13 mouse cellular contexts compared by ENCODE assay signal in the genomic region with DNA sequence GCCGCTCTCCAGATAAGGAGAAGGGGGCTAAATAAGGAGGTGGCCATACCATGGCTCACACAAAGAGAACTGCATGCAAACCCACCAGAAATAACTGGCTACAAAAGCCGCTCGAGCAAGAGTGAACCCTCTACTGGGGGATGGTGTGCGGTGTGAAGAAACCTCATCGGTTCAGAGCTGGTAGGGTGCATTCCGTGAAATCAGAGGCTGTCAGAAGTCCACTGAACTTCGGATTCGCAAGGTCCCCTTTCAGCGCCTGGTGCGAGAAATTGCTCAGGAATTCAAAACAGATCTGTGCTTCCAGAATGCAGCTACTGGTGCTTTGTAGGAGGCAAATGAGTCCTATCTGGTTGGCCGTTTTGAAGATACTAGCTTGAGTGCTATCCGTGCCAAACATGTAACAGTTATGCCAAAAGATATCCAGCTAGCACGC. TPM values are rescaled to one million over a fixed set of nuclear protein-coding genes. Genes with fewer than 3 reads are reported as not detected.
DNase-seq lines count a peak whose midpoint lies in the region; ATAC-seq and TF ChIP-seq lines count a peak whose summit lies in the region.
"Had no signal": no experiment of that assay in that cellular context is flagged by ENCODE, and none has a peak within 500 bp of the region (broad histone marks: within the 10 kb centered on the region; RNA-seq: fewer than 3 reads in every experiment).

No protein-coding gene starts in this region.

- ATAC-seq in Patski, result no peak
- ATAC-seq in heart, embryonic 13.5 days (ENCODE audit: extremely low read depth, insufficient number of reproducible peaks, low FRiP score, low TSS enrichment), result no peak
- no peak for ATAC-seq in megakaryocyte-erythroid progenitor cell, adult 5-6 weeks (replicated peaks; ENCODE audit: low FRiP score, low TSS enrichment, poor library complexity, severe bottlenecking)

- POLR2A ChIA-PET in Patski (lab: Charles Lee), result no interaction called here

- in situ Hi-C loops in Patski (cut with MboI; ENCODE audit: low pct_unique_long_range_greater_than_20kb), result no loop called here

- H3K4me2 ChIP-seq in heart, embryonic 13.5 days, result peak overlapping the region; percentile 63
- H3K4me2 ChIP-seq: hindbrain, embryonic 15.5 days had no signal

- CTCF ChIA-PET in Patski (lab: Charles Lee), result interaction anchor here (0.9 to 2.0 kb wide), 3 partner anchors 9 to 13 kb away, joined by 3 to 8 read pairs (median 3); no protein-coding TSS in a partner anchor

- H3K36me3 ChIP-seq in heart, embryonic 13.5 days, result no peaks in the 10 kb centered on the region
- H3K36me3 ChIP-seq: hindbrain, embryonic 15.5 days had no signal

- TF ChIP-seq CTCF in Patski (IDR thresholded peaks at IDR 0.05), result peak; percentile 42

- peaks cover 15% of the 10 kb centered on the region for H3K4me1 ChIP-seq in heart, embryonic 13.5 days
- H3K4me1 ChIP-seq: hindbrain, embryonic 15.5 days had no signal

- peak overlapping the region; percentile 26 for H3K4me3 ChIP-seq in heart, embryonic 13.5 days
- H3K4me3 ChIP-seq: hindbrain, embryonic 15.5 days had no signal

- DNase-seq in cerebellum, adult 18-20 months, result peak; percentile 50 to 57
- no peak for DNase-seq in cerebellum, adult 11 months
- peak; percentile 27 to 44 for DNase-seq in left cerebral cortex, postnatal 14 days (ENCODE audit: low spot score in 2 of 2)
- DNase-seq in left cerebral cortex, adult 8-10 months (ENCODE audit: low spot score in 2 of 2), result no peak
- DNase-seq in Patski (ENCODE audit: low read depth, low spot score), result no peak
- DNase-seq in spleen, postnatal 4 days (ENCODE audit: low spot score in 2 of 2), result no peak

- peak overlapping the region; percentile 34; the same call in 1 of the 2 replicates for H3K9ac ChIP-seq in heart, embryonic 13.5 days
- H3K9ac ChIP-seq: hindbrain, embryonic 15.5 days had no signal

- peak overlapping the region; percentile 58; the same call in 1 of the 2 replicates for H3K27ac ChIP-seq in heart, embryonic 13.5 days (replicated peaks)
- H3K27ac ChIP-seq: hindbrain, embryonic 15.5 days had no signal

- intact Hi-C loops in left cerebral cortex, postnatal 14 days (cut with DNase I), result no loop called here

- 24% methylated on average over 13 of the region's 13 CpGs for WGBS in heart, embryonic 13.5 days

- H3K9me3 ChIP-seq in heart, embryonic 13.5 days, result no peaks in the 10 kb centered on the region
- H3K9me3 ChIP-seq: hindbrain, embryonic 15.5 days had no signal

- H3K27me3 ChIP-seq in Patski, result no peaks in the 10 kb centered on the region
- H3K27me3 ChIP-seq in heart, embryonic 13.5 days (replicated peaks), result 0 out of 2 replicates have a peak, but pooled peaks cover 2% of the 10 kb centered on the region
- H3K27me3 ChIP-seq: hindbrain, embryonic 15.5 days had no signal

RNA-seq across cellular contexts. Expression of gene 4921517D22Rik, which starts 5.6 kb away (rescaled TPM):
- not detected for total RNA-seq in left cerebral cortex, postnatal 14 days (2021)
- not detected for total RNA-seq in left cerebral cortex, adult 8-10 months (2022)
- not detected for polyA plus RNA-seq in Patski (2021)
- polyA plus RNA-seq in heart, embryonic 13.5 days (2015; fragmentation: Nextera tagmentation; extraction: Ambion mirVana), result not detected in 2 replicates
- total RNA-seq in megakaryocyte-erythroid progenitor cell, adult 5-6 weeks (2014; fragmentation: Nextera tagmentation), result not detected in 2 replicates
- not detected in 2 replicates for total RNA-seq in megakaryocyte-erythroid progenitor cell, adult 5-6 weeks (2017)
- total RNA-seq: layer of hippocampus, postnatal 10 days had no signal
- polyA plus RNA-seq: embryonic facial prominence, embryonic 11.5 days; hindbrain, embryonic 15.5 days; liver, embryonic 16.5 days; stomach, embryonic 14.5 days had no signal

RNA-seq across cellular contexts. Expression of gene Golm1, which starts 12.7 kb away (rescaled TPM):
- 10 to 100 TPM; 15.5 to 15.6 TPM for total RNA-seq in left cerebral cortex, postnatal 14 days (2021)
- total RNA-seq in left cerebral cortex, adult 8-10 months (2022), result 10 to 100 TPM; 15.1 to 32.6 (median 20.4) TPM
- polyA plus RNA-seq in Patski (2021), result 290 TPM
- 44.8 and 51.3 TPM in 2 replicates for polyA plus RNA-seq in heart, embryonic 13.5 days (2015; fragmentation: Nextera tagmentation; extraction: Ambion mirVana)
- total RNA-seq in megakaryocyte-erythroid progenitor cell, adult 5-6 weeks (2014; fragmentation: Nextera tagmentation), result 69.6 and 76.7 TPM in 2 replicates
- 101 and 137 TPM in 2 replicates for total RNA-seq in megakaryocyte-erythroid progenitor cell, adult 5-6 weeks (2017)

RNA-seq across cellular contexts. Expression of gene Spata31d1a, which starts 21.8 kb away (rescaled TPM):
- total RNA-seq in left cerebral cortex, postnatal 14 days (2021), result under 1 TPM; 0.13 to 0.18 TPM
- under 1 TPM; 0.11 to 0.23 (median 0.14) TPM for total RNA-seq in left cerebral cortex, adult 8-10 months (2022)
- polyA plus RNA-seq in Patski (2021), result 0.01 TPM
- polyA plus RNA-seq in heart, embryonic 13.5 days (2015; fragmentation: Nextera tagmentation; extraction: Ambion mirVana), result not detected in 2 replicates
- total RNA-seq in megakaryocyte-erythroid progenitor cell, adult 5-6 weeks (2014; fragmentation: Nextera tagmentation), result 0.28 TPM in 1 of 2 replicates, not detected in the other
- total RNA-seq in megakaryocyte-erythroid progenitor cell, adult 5-6 weeks (2017), result not detected in 2 replicates
- polyA plus RNA-seq: embryonic facial prominence, embryonic 11.5 days; hindbrain, embryonic 15.5 days had no signal

RNA-seq across cellular contexts. Expression of gene Spata31d1b, which starts 23.7 kb away (rescaled TPM):
- not detected for total RNA-seq in left cerebral cortex, postnatal 14 days (2021)
- total RNA-seq in left cerebral cortex, adult 8-10 months (2022), result under 1 TPM in 2 of 4 experiments, not detected in 2; 0.07 to 0.17 TPM
- polyA plus RNA-seq in Patski (2021), result not detected
- not detected in 2 replicates for polyA plus RNA-seq in heart, embryonic 13.5 days (2015; fragmentation: Nextera tagmentation; extraction: Ambion mirVana)
- total RNA-seq in megakaryocyte-erythroid progenitor cell, adult 5-6 weeks (2014; fragmentation: Nextera tagmentation), result not detected in 2 replicates
- total RNA-seq in megakaryocyte-erythroid progenitor cell, adult 5-6 weeks (2017), result not detected in 2 replicates
- polyA plus RNA-seq: embryonic facial prominence, embryonic 11.5 days; hindbrain, embryonic 15.5 days; liver, embryonic 16.5 days; stomach, embryonic 14.5 days had no signal

RNA-seq across cellular contexts. Expression of gene Spata31d1d, which starts 43.2 kb away (rescaled TPM):
- total RNA-seq in left cerebral cortex, postnatal 14 days (2021), result under 1 TPM in 1 of 2 experiments, not detected in 1; 0.08 TPM
- total RNA-seq in left cerebral cortex, adult 8-10 months (2022), result not detected
- not detected for polyA plus RNA-seq in Patski (2021)
- polyA plus RNA-seq in heart, embryonic 13.5 days (2015; fragmentation: Nextera tagmentation; extraction: Ambion mirVana), result not detected in 2 replicates
- not detected in 2 replicates for total RNA-seq in megakaryocyte-erythroid progenitor cell, adult 5-6 weeks (2014; fragmentation: Nextera tagmentation)
- total RNA-seq in megakaryocyte-erythroid progenitor cell, adult 5-6 weeks (2017), result 0.42 TPM in 1 of 2 replicates, not detected in the other
- total RNA-seq: layer of hippocampus, postnatal 10 days had no signal
- polyA plus RNA-seq: embryonic facial prominence, embryonic 11.5 days; hindbrain, embryonic 15.5 days; liver, embryonic 16.5 days; stomach, embryonic 14.5 days had no signal

Comparison
In these comparisons a context has a peak if more than half of its experiments do, and no peak if none do; other contexts are left out.
1. DNase-seq: peak in cerebellum, adult 18-20 months (2 of 2) and left cerebral cortex, postnatal 14 days (2 of 2); none in cerebellum, adult 11 months (single experiment), left cerebral cortex, adult 8-10 months (0 of 2), Patski (single experiment) and spleen, postnatal 4 days (0 of 2).